Mouse (Mus musculus) intestine, embryonic 16.5 days (tissue): ENCODE data around the gene Btbd7. TPM values are rescaled to one million over a fixed set of nuclear protein-coding genes. Genes with fewer than 3 reads are reported as not detected.
A peak's percentile ranks its signal among the peaks of the same experiment; 100 is the strongest.

Source experiments
- ATAC-seq: fragments of 200-750 bp; cut with Nextera tagmentation; 2 replicates; pipeline ENCODE4 v1.8.0; 2017; ENCODE audit warnings: moderate TSS enrichment, moderate library complexity
- H3K27ac ChIP-seq: fragments of 300-500 bp; sonication (generic); 2 replicates; pipeline ENCODE4 v1.5.1; 2014; ENCODE audit warnings: mild to moderate bottlenecking, low read length
- H3K27me3 ChIP-seq: fragments of 300-500 bp; sonication (generic); replicated peaks from 2 replicates; pipeline ENCODE4 v1.6.1; 2014; ENCODE audit warnings: low read length, control low read depth, mixed read lengths; ENCODE audit not compliant: control insufficient read depth, insufficient read depth
- H3K36me3 ChIP-seq: fragments of 300-500 bp; sonication (generic); 2 replicates; pipeline ENCODE4 v1.6.1; 2014; ENCODE audit warnings: low read length, control low read depth; ENCODE audit not compliant: control insufficient read depth, insufficient read depth
- H3K4me1 ChIP-seq: fragments of 300-500 bp; sonication (generic); 2 replicates; pipeline ENCODE4 v1.6.1; 2014; ENCODE audit warnings: low read length, control low read depth, mixed read lengths; ENCODE audit not compliant: control insufficient read depth, insufficient read depth
- H3K4me2 ChIP-seq: fragments of 300-500 bp; sonication (generic); 2 replicates; pipeline ENCODE4 v1.6.1; 2014; ENCODE audit warnings: low read depth, low read length, control low read depth
- H3K4me3 ChIP-seq: fragments of 300-500 bp; sonication (generic); 2 replicates; pipeline ENCODE4 v1.5.1; 2014; ENCODE audit warnings: mild to moderate bottlenecking, low read length
- H3K9ac ChIP-seq: fragments of 300-500 bp; sonication (generic); 2 replicates; pipeline ENCODE4 v1.6.1; 2014; ENCODE audit warnings: low read depth, low read length
- H3K9me3 ChIP-seq: fragments of 300-500 bp; sonication (generic); 2 replicates; pipeline ENCODE4 v1.6.1; 2016; ENCODE audit warnings: low read length, control low read depth; ENCODE audit not compliant: control insufficient read depth
- WGBS: fragments of 180-500 bp; shearing (Covaris S2); extraction: QIAGEN DNeasy Blood & Tissue Kit; methylation state at CpG from one replicate; pipeline ENCODE4 v1.1.7; 2014; 5-methylcytosine and 5-hydroxymethylcytosine counted together
- polyA plus RNA-seq: library from polyadenylated mRNA; unstranded; fragments of >200 nt; fragmentation: Nextera tagmentation; extraction: Ambion mirVana; gene quantifications from 2 replicates; pipeline ENCODE4 v1.2.1, GENCODE M21; 2015

Gene Btbd7
- 9.5 and 10.0 TPM in 2 replicates for polyA plus RNA-seq

- Histone ChIP-seq H3K4me3 (peak within 1 kb of the TSS; percentile 91), H3K9me3 (no peaks in the 10 kb centered on the region), H3K4me1 (peaks cover 11% of the 10 kb centered on the region), H3K27me3 (no peaks in the 10 kb centered on the region), H3K36me3 (no peaks in the 10 kb centered on the region), H3K27ac (peak within 1 kb of the TSS; percentile 93), H3K9ac (peak within 1 kb of the TSS; percentile 91), H3K4me2 (peak within 1 kb of the TSS; percentile 71)
- ATAC-seq, result peak; percentile 97
- under 1% methylated on average over 80 of the region's 95 CpGs for WGBS
Observed at GRCm38 (mm10) chr12:102878031-102878823, at the start of gene Btbd7. TSS of gene Btbd7 (minus strand) at chr12:102878471.

GRCm38 (mm10) chr12:102916073-102916472 is 37.8 kb upstream of the Btbd7 start:
- Histone ChIP-seq H3K36me3 (no peaks in the 10 kb centered on the region), H3K9ac (no peak overlapping the region), H3K4me3 (no peak overlapping the region), H3K27me3 (no peaks in the 10 kb centered on the region), H3K4me2 (no peak overlapping the region), H3K9me3 (no peaks in the 10 kb centered on the region), H3K4me1 (0 out of 2 replicates have a peak, but pooled peaks cover 3% of the 10 kb centered on the region), H3K27ac (no peak overlapping the region)
- peak; percentile 74 for ATAC-seq
- WGBS, result 51% methylated on average over 2 of the region's 2 CpGs

GRCm38 (mm10) chr12:102908191-102908590 is 29.9 kb upstream of the Btbd7 start:
- Histone ChIP-seq H3K4me2 (no peak overlapping the region), H3K9ac (no peak overlapping the region), H3K36me3 (no peaks in the 10 kb centered on the region), H3K27ac (no peak overlapping the region), H3K27me3 (no peaks in the 10 kb centered on the region), H3K4me1 (no peaks in the 10 kb centered on the region), H3K9me3 (no peaks in the 10 kb centered on the region), H3K4me3 (no peak overlapping the region)
- no peak for ATAC-seq
- WGBS, result 44% methylated on average over 3 of the region's 3 CpGs

GRCm38 (mm10) chr12:102899091-102899490 is 20.8 kb upstream of the Btbd7 start, which contains the start of gene Cox8c:
TSS of gene Cox8c (plus strand) at chr12:102899316.
- Histone ChIP-seq H3K4me1 (no peaks in the 10 kb centered on the region), H3K4me2 (no peak within 1 kb of the TSS), H3K9ac (no peak within 1 kb of the TSS), H3K9me3 (no peaks in the 10 kb centered on the region), H3K4me3 (no peak within 1 kb of the TSS), H3K36me3 (no peaks in the 10 kb centered on the region), H3K27ac (no peak within 1 kb of the TSS), H3K27me3 (no peaks in the 10 kb centered on the region)
- ATAC-seq, result no peak
- 87% methylated on average over 17 of the region's 17 CpGs for WGBS

GRCm38 (mm10) chr12:102888568-102888967 is 10.3 kb upstream of the Btbd7 start:
- Histone ChIP-seq H3K4me2 (no peak overlapping the region), H3K9ac (no peak overlapping the region), H3K27me3 (no peaks in the 10 kb centered on the region), H3K4me1 (no peaks in the 10 kb centered on the region), H3K27ac (no peak overlapping the region), H3K9me3 (no peaks in the 10 kb centered on the region), H3K4me3 (no peak overlapping the region), H3K36me3 (no peaks in the 10 kb centered on the region)
- no peak for ATAC-seq
- 73% methylated on average over 5 of the region's 5 CpGs for WGBS

GRCm38 (mm10) chr12:102887366-102887765 is 9.1 kb upstream of the Btbd7 start:
- Histone ChIP-seq H3K27me3 (no peaks in the 10 kb centered on the region), H3K4me3 (no peak overlapping the region), H3K36me3 (no peaks in the 10 kb centered on the region), H3K9ac (no peak overlapping the region), H3K4me2 (no peak overlapping the region), H3K27ac (no peak overlapping the region), H3K4me1 (no peaks in the 10 kb centered on the region), H3K9me3 (no peaks in the 10 kb centered on the region)
- 62% methylated on average over 10 of the region's 10 CpGs for WGBS
- ATAC-seq, result no peak

- H3K4me1 ChIP-seq, result no peaks in the 10 kb centered on the region
- H3K36me3 ChIP-seq, result no peaks in the 10 kb centered on the region
- no peak overlapping the region for H3K4me2 ChIP-seq
- no peaks in the 10 kb centered on the region for H3K27me3 ChIP-seq
- no peak overlapping the region for H3K4me3 ChIP-seq
- 18% methylated on average over 5 of the region's 5 CpGs for WGBS
- no peak overlapping the region for H3K27ac ChIP-seq
- no peak for ATAC-seq
- H3K9ac ChIP-seq, result no peak overlapping the region
- no peaks in the 10 kb centered on the region for H3K9me3 ChIP-seq
Observed at GRCm38 (mm10) chr12:102885735-102886134, 7.5 kb upstream of the Btbd7 start.

GRCm38 (mm10) chr12:102878901-102879300 is 630 bp upstream of the Btbd7 start:
- WGBS, result 21% methylated on average over 7 of the region's 7 CpGs
- H3K4me2 ChIP-seq, result peak overlapping the region; percentile 71
- peak overlapping the region; percentile 72 for H3K9ac ChIP-seq
- no peak for ATAC-seq
- no peaks in the 10 kb centered on the region for H3K9me3 ChIP-seq
- no peaks in the 10 kb centered on the region for H3K36me3 ChIP-seq
- H3K4me1 ChIP-seq, result peaks cover 7% of the 10 kb centered on the region
- peak overlapping the region; percentile 72 for H3K27ac ChIP-seq
- peak overlapping the region; percentile 91 for H3K4me3 ChIP-seq
- H3K27me3 ChIP-seq, result no peaks in the 10 kb centered on the region

DNA sequence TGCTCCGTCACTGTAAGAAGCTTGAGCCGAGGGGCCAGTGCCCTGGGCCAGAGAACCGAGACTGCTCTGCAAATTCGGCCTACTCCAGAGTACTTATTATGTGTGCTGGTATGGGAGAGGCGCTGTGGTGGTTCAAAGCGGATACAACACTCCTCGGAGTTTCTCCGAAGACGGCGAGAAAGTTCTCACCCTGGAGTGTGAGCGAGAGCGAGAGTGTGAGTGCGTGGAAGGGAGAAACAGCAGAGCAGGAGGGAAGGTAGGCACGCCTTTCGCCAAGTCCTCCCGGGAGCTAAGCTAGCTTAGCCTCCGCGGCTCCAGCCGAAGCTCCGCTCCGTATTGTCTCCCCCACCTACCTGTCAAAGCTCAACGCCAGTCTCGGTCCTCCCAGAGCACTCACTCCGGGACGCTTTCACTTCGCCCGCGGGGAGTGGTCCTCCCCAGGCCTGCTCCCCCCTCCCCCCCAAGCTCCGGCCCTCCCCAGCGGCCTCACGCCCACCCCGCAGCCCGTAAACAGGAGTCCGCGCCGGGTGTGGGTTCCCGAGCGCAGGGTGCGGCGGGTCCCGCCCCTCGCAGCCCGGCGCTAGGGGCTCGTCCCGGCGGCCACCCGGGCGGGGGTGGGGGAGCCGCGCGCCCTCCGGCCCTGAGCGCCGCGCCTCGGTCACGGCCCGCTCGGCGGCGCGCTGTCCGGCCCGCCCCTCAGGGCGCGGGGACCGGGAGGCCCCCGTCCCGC is 805 bp downstream of the Btbd7 start:
- H3K9ac ChIP-seq, result peak overlapping the region; percentile 91
- ATAC-seq, result peak; percentile 86
- under 1% methylated on average over 56 of the region's 70 CpGs for WGBS
- H3K27me3 ChIP-seq, result no peaks in the 10 kb centered on the region
- no peaks in the 10 kb centered on the region for H3K36me3 ChIP-seq
- H3K9me3 ChIP-seq, result no peaks in the 10 kb centered on the region
- peak overlapping the region; percentile 91 for H3K4me3 ChIP-seq
- H3K27ac ChIP-seq, result peak overlapping the region; percentile 93
- peak overlapping the region; percentile 60 for H3K4me2 ChIP-seq
- H3K4me1 ChIP-seq, result peaks cover 11% of the 10 kb centered on the region
